Mouse (Mus musculus): Measurements from ENCODE around the gene Fam131a.

GRCm38 (mm10) chr16:20701316-20701715, 8.3 kb downstream of the Fam131a start:
- TF ChIP-seq CTCF (IDR thresholded peaks at IDR 0.05; ENCODE audit: borderline replicate concordance, extremely low read depth, insufficient read depth, insufficient read length) (no peak), POLR2A (IDR thresholded peaks at IDR 0.05; ENCODE audit: borderline replicate concordance, extremely low read depth, insufficient read depth, insufficient read length, poor library complexity, severe bottlenecking) (no peak)

Data from brain, embryonic 14.5 days (tissue).